Comparison of ENCODE assay signal across 26 mouse cellular contexts in the genomic region with DNA sequence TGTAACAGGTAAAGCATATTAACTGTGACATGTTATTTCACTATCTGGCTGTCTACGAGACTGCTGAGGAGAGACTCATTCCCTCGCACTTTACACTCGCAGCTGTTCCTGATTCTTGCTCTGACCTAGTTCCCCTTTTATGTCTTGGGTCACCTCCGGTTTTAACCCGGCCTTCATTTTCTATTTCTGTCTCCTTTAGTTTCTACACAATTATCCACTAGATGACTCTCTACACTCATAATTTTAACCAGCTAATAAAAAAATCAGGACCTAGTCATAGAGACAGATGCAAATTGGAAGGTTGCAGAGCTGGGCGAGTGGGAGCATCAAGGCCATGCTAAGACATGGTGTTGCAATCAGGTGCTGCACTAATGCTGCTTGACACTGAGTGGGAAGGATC. TPM values are rescaled to one million over a fixed set of nuclear protein-coding genes. Genes with fewer than 3 reads are reported as not detected.
A peak's percentile ranks its signal among the peaks of the same experiment; 100 is the strongest.
DNase-seq lines count a peak whose midpoint lies in the region; ATAC-seq lines count a peak whose summit lies in the region.
"Had no signal": no experiment of that assay in that cellular context is flagged by ENCODE, and none has a peak within 500 bp of the region (broad histone marks: within the 10 kb centered on the region; RNA-seq: fewer than 3 reads in every experiment).

No protein-coding gene starts in this region.

- no peak overlapping the region for H3K4me2 ChIP-seq in neural tube, embryonic 15.5 days
- H3K4me2 ChIP-seq: heart, embryonic 12.5 days; hindbrain, embryonic 13.5 days; liver, embryonic 11.5 days; midbrain, embryonic 15.5 days; neural tube, embryonic 13.5 days had no signal

- no peaks in the 10 kb centered on the region for H3K36me3 ChIP-seq in neural tube, embryonic 15.5 days
- H3K36me3 ChIP-seq: G1E; heart, embryonic 12.5 days; hindbrain, embryonic 13.5 days; midbrain, embryonic 15.5 days; neural tube, embryonic 13.5 days had no signal

- H3K4me1 ChIP-seq in neural tube, embryonic 15.5 days = no peaks in the 10 kb centered on the region
- H3K4me1 ChIP-seq: heart, embryonic 12.5 days; hindbrain, embryonic 13.5 days; midbrain, embryonic 15.5 days; neural tube, embryonic 13.5 days had no signal

- no peaks in the 10 kb centered on the region for H3K9me3 ChIP-seq in neural tube, embryonic 15.5 days (replicated peaks)
- H3K9me3 ChIP-seq: G1E; heart, embryonic 12.5 days; hindbrain, embryonic 13.5 days; midbrain, embryonic 15.5 days; neural tube, embryonic 13.5 days had no signal

- H3K4me3 ChIP-seq in neural tube, embryonic 15.5 days (replicated peaks) = no peak overlapping the region
- H3K4me3 ChIP-seq: heart, embryonic 12.5 days; hindbrain, embryonic 13.5 days; midbrain, embryonic 15.5 days; myocyte; neural tube, embryonic 13.5 days had no signal

- peak; percentile 15 for DNase-seq in gastrocnemius, adult 18-20 months (ENCODE audit: low spot score)
- no peak for DNase-seq in gastrocnemius, postnatal 25 days
- DNase-seq in A20 (ENCODE audit: low read depth, low spot score) = peak; percentile 80
- no peak for DNase-seq in thymus, postnatal 10 days (ENCODE audit: low spot score in 2 of 2)
- no peak for DNase-seq in embryo, embryonic 9.5 days (ENCODE audit: extremely low spot score)
- DNase-seq: adrenal gland, postnatal 10 days; cerebellum, adult 11 months; cerebellum, adult 9-11 months; forebrain, postnatal 0 days; heart, postnatal 14 days; kidney, adult 11 months; lung, adult 18-20 months; lung, postnatal 10 days; thymus, adult 2 months had no signal

- peak; percentile 95 for ATAC-seq in common myeloid progenitor, adult 5-6 weeks (replicated peaks; ENCODE audit: low read depth, poor library complexity, severe bottlenecking)
- peak; percentile 79 for ATAC-seq in monocyte, adult 5-6 weeks (replicated peaks; ENCODE audit: insufficient number of reproducible peaks, low FRiP score, low TSS enrichment, poor library complexity, severe bottlenecking)
- ATAC-seq in neural tube, embryonic 15.5 days (ENCODE audit: low FRiP score) = no peak
- ATAC-seq: forebrain, postnatal 0 days; midbrain, embryonic 15.5 days had no signal

- no peak overlapping the region for H3K9ac ChIP-seq in neural tube, embryonic 15.5 days (replicated peaks)
- H3K9ac ChIP-seq: forebrain, postnatal 0 days; heart, embryonic 12.5 days; hindbrain, embryonic 13.5 days; midbrain, embryonic 15.5 days; neural tube, embryonic 13.5 days had no signal

- no peak overlapping the region for H3K27ac ChIP-seq in neural tube, embryonic 15.5 days (replicated peaks)
- H3K27ac ChIP-seq: hindbrain, embryonic 13.5 days; kidney, postnatal 0 days; midbrain, embryonic 15.5 days; neural tube, embryonic 13.5 days; stomach, postnatal 0 days had no signal

- H3K27me3 ChIP-seq in neural tube, embryonic 15.5 days (replicated peaks) = no peaks in the 10 kb centered on the region
- H3K27me3 ChIP-seq: heart, embryonic 12.5 days; hindbrain, embryonic 13.5 days; midbrain, embryonic 15.5 days; neural tube, embryonic 13.5 days had no signal

- WGBS in neural tube, embryonic 15.5 days = 89% methylated on average over 6 of the region's 6 CpGs

RNA-seq across cellular contexts. Expression of a gene that starts 55.8 kb away (rescaled TPM):
- total RNA-seq in gastrocnemius, adult 18-20 months (2021) = 10 to 100 TPM; 23.2 to 26.4 TPM
- 10 to 100 TPM; 19.4 to 22.7 TPM for total RNA-seq in gastrocnemius, postnatal 25 days (2021)
- 35.4 and 44.0 TPM in 2 replicates for total RNA-seq in common myeloid progenitor, adult 5-6 weeks (2017)
- total RNA-seq in monocyte, adult 5-6 weeks (2017) = 31.8 to 40.7 TPM (median 36.9 TPM) in 3 replicates
- polyA plus RNA-seq in neural tube, embryonic 15.5 days (2015; fragmentation: Nextera tagmentation; extraction: Ambion mirVana) = 53.3 and 54.9 TPM in 2 replicates

Comparison
In these comparisons a context has a peak if more than half of its experiments do, and no peak if none do; other contexts are left out.
1. DNase-seq: peak in gastrocnemius, adult 18-20 months (single experiment) and A20 (single experiment); none in gastrocnemius, postnatal 25 days (single experiment), thymus, postnatal 10 days (0 of 2) and embryo, embryonic 9.5 days (single experiment).